Mouse (Mus musculus) limb, embryonic 13.5 days (tissue): ENCODE measurements around the gene Tekt4. TPM values are rescaled to one million over a fixed set of nuclear protein-coding genes. Genes with fewer than 3 reads are reported as not detected.

ENCODE experiments used
- ATAC-seq: fragments of 200-750 bp; cut with Nextera tagmentation; 2 replicates; pipeline ENCODE4 v1.8.0; 2017; ENCODE audit warnings: low read depth, moderate number of reproducible peaks, moderate TSS enrichment; ENCODE audit not compliant: low FRiP score
- H3K27ac ChIP-seq: fragments of 300-500 bp; sonication (generic); 2 replicates; pipeline ENCODE4 v1.5.1; 2015; ENCODE audit warnings: inconsistent platforms, mild to moderate bottlenecking, moderate library complexity
- H3K27me3 ChIP-seq: fragments of 300-500 bp; sonication (generic); 2 replicates; pipeline ENCODE4 v1.6.1; 2015; ENCODE audit warnings: mild to moderate bottlenecking, inconsistent platforms
- H3K36me3 ChIP-seq: fragments of 300-500 bp; sonication (generic); 2 replicates; pipeline ENCODE4 v1.6.1; 2015; ENCODE audit warnings: inconsistent platforms, mild to moderate bottlenecking, moderate library complexity
- H3K4me1 ChIP-seq: fragments of 300-500 bp; sonication (generic); 2 replicates; pipeline ENCODE4 v1.6.1; 2015; ENCODE audit warnings: inconsistent platforms
- H3K4me2 ChIP-seq: fragments of 300-500 bp; sonication (generic); replicated peaks from 2 replicates; pipeline ENCODE4 v1.6.1; 2015; ENCODE audit warnings: inconsistent platforms, mild to moderate bottlenecking, moderate library complexity
- H3K4me3 ChIP-seq: fragments of 300-500 bp; sonication (generic); 2 replicates; pipeline ENCODE4 v1.5.1; 2015; ENCODE audit warnings: moderate library complexity, mild to moderate bottlenecking, inconsistent platforms
- H3K9ac ChIP-seq: fragments of 300-500 bp; sonication (generic); 2 replicates; pipeline ENCODE4 v1.6.1; 2015; ENCODE audit warnings: mild to moderate bottlenecking, inconsistent platforms
- H3K9me3 ChIP-seq: fragments of 300-500 bp; sonication (generic); 2 replicates; pipeline ENCODE4 v1.6.1; 2016; ENCODE audit warnings: inconsistent platforms
- WGBS: fragments of 180-500 bp; shearing (Covaris S2); methylation state at CpG from one replicate; pipeline ENCODE4 v1.1.7; 2015; 5-methylcytosine and 5-hydroxymethylcytosine counted together
- polyA plus RNA-seq: library from polyadenylated mRNA; unstranded; fragments of >200 nt; fragmentation: Nextera tagmentation; extraction: Ambion mirVana; gene quantifications from 2 replicates; pipeline ENCODE4 v1.2.1, GENCODE M21; 2015

The Tekt4 gene
- polyA plus RNA-seq, 1 experiment from 2014 or later, result not detected

DNA sequence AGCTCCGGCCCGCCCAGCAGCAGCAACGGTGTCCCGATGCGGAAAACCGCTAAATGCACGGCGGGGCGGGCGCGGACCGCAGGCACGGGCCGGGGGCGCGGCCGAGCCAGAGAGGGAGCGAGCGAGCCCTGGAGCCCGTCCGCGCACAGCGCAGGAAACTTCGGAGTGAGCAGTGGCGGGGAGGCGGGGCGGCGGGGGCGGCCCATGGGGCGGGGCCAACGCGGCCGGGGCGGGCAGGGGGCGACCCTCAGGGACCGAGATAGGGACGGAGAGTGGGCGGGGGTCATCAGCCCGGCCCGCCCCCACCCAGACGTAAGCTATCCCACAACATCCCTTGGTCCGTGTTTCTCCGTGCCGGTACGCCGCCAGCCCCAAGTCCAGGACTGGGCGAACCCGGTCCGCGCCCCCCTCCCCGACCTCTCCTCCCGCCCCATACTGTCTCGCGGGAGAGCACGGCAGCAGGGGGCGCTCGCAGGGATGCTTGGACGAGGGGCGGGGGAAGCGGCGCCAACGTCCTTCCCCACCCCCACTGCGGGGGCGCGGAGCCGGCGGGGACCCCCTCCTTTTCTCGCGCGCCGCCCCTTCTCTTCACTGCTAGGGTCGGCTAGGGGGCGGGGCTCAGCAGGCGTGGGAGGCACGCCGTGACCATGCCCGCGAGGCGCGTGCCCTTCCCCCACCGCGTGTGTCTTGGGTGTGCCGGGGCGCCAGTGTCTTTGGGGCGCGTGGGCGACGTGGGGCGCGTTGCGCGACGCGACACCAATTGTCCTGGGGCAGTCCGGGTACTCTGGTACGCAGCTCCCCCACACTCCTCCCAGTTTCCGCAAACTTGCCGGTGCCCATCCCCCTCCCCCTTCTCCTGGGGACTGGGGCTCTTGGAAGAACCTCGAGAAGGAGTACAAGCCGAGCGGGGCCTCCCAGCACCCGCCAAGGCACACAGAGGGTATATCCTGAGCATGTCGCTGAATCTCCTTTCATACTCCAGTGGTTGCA is 20.5 kb upstream of the Tekt4 start, which contains the start of gene Cacna1h:
Gene Cacna1h, minus strand, starts transcription at position 167 of the 990 bp plus-strand sequence.
- Histone ChIP-seq H3K9me3 (no peaks in the 10 kb centered on the region), H3K4me3 (peak within 1 kb of the TSS; percentile 88), H3K27ac (peak within 1 kb of the TSS; percentile 96), H3K27me3 (peaks cover 17% of the 10 kb centered on the region), H3K4me2 (peak within 1 kb of the TSS; percentile 97), H3K36me3 (peaks cover 7% of the 10 kb centered on the region), H3K4me1 (peaks cover 61% of the 10 kb centered on the region), H3K9ac (peak within 1 kb of the TSS; percentile 91)
- under 1% methylated on average over 76 of the region's 103 CpGs for WGBS
- peak; percentile 92 for ATAC-seq

- Histone ChIP-seq H3K4me1 (peaks cover 20% of the 10 kb centered on the region), H3K9ac (no peak overlapping the region), H3K9me3 (no peaks in the 10 kb centered on the region), H3K27ac (no peak overlapping the region), H3K36me3 (no peaks in the 10 kb centered on the region), H3K4me2 (no peak overlapping the region), H3K4me3 (no peak overlapping the region), H3K27me3 (no peaks in the 10 kb centered on the region)
- WGBS, result 77% methylated on average over 6 of the region's 6 CpGs
- no peak for ATAC-seq
These were observed 13.0 kb upstream of the Tekt4 start for GRCm38 (mm10) chr17:25441417-25441816.

GRCm38 (mm10) chr17:25442889-25443288 is 11.5 kb upstream of the Tekt4 start:
- H3K27me3 ChIP-seq, result no peaks in the 10 kb centered on the region
- 58% methylated on average over 3 of the region's 3 CpGs for WGBS
- H3K9me3 ChIP-seq, result no peaks in the 10 kb centered on the region
- no peak for ATAC-seq
- peaks cover 20% of the 10 kb centered on the region for H3K4me1 ChIP-seq
- H3K36me3 ChIP-seq, result no peaks in the 10 kb centered on the region
- H3K27ac ChIP-seq, result no peak overlapping the region
- H3K4me3 ChIP-seq, result no peak overlapping the region
- no peak overlapping the region for H3K4me2 ChIP-seq
- H3K9ac ChIP-seq, result no peak overlapping the region

GRCm38 (mm10) chr17:25445074-25445473 is 9.3 kb upstream of the Tekt4 start:
- 56% methylated on average over 4 of the region's 4 CpGs for WGBS
- no peak for ATAC-seq
- Histone ChIP-seq H3K4me1 (peaks cover 26% of the 10 kb centered on the region), H3K36me3 (no peaks in the 10 kb centered on the region), H3K27me3 (no peaks in the 10 kb centered on the region), H3K9me3 (no peaks in the 10 kb centered on the region), H3K4me3 (no peak overlapping the region), H3K9ac (no peak overlapping the region), H3K4me2 (no peak overlapping the region), H3K27ac (no peak overlapping the region)

GRCm38 (mm10) chr17:25445841-25446240 is 8.6 kb upstream of the Tekt4 start:
- H3K9ac ChIP-seq, result no peak overlapping the region
- peaks cover 22% of the 10 kb centered on the region for H3K4me1 ChIP-seq
- ATAC-seq, result no peak
- H3K36me3 ChIP-seq, result no peaks in the 10 kb centered on the region
- 78% methylated on average over 3 of the region's 3 CpGs for WGBS
- H3K4me2 ChIP-seq, result no peak overlapping the region
- no peaks in the 10 kb centered on the region for H3K9me3 ChIP-seq
- no peak overlapping the region for H3K4me3 ChIP-seq
- H3K27me3 ChIP-seq, result no peaks in the 10 kb centered on the region
- no peak overlapping the region for H3K27ac ChIP-seq

- Histone ChIP-seq H3K4me1 (peaks cover 20% of the 10 kb centered on the region), H3K27ac (no peak overlapping the region), H3K9me3 (no peaks in the 10 kb centered on the region), H3K4me3 (no peak overlapping the region), H3K9ac (no peak overlapping the region), H3K36me3 (no peaks in the 10 kb centered on the region), H3K27me3 (no peaks in the 10 kb centered on the region), H3K4me2 (no peak overlapping the region)
- no peak for ATAC-seq
- WGBS, result 71% methylated on average over 12 of the region's 12 CpGs
These were observed 6.5 kb upstream of the Tekt4 start for GRCm38 (mm10) chr17:25447865-25448264.

- Histone ChIP-seq H3K9ac (no peak overlapping the region), H3K4me2 (no peak overlapping the region), H3K27me3 (no peaks in the 10 kb centered on the region), H3K4me1 (peaks cover 10% of the 10 kb centered on the region; the same call in 1 of the 2 replicates), H3K36me3 (no peaks in the 10 kb centered on the region), H3K27ac (no peak overlapping the region), H3K4me3 (no peak overlapping the region), H3K9me3 (no peaks in the 10 kb centered on the region)
- no peak for ATAC-seq
- WGBS, result 61% methylated on average over 4 of the region's 4 CpGs
These were observed 4.1 kb upstream of the Tekt4 start for GRCm38 (mm10) chr17:25450329-25450728.

GRCm38 (mm10) chr17:25452246-25452965 is 2.0 kb upstream of the Tekt4 start:
- H3K27me3 ChIP-seq, result 0 out of 2 replicates have a peak, but pooled peaks cover 3% of the 10 kb centered on the region
- H3K27ac ChIP-seq, result no peak overlapping the region
- no peaks in the 10 kb centered on the region for H3K9me3 ChIP-seq
- no peak overlapping the region for H3K4me3 ChIP-seq
- peaks cover 9% of the 10 kb centered on the region; the same call in 1 of the 2 replicates for H3K4me1 ChIP-seq
- no peak overlapping the region for H3K9ac ChIP-seq
- no peak overlapping the region for H3K4me2 ChIP-seq
- no peak for ATAC-seq
- no peaks in the 10 kb centered on the region for H3K36me3 ChIP-seq
- 74% methylated on average over 5 of the region's 5 CpGs for WGBS

DNA sequence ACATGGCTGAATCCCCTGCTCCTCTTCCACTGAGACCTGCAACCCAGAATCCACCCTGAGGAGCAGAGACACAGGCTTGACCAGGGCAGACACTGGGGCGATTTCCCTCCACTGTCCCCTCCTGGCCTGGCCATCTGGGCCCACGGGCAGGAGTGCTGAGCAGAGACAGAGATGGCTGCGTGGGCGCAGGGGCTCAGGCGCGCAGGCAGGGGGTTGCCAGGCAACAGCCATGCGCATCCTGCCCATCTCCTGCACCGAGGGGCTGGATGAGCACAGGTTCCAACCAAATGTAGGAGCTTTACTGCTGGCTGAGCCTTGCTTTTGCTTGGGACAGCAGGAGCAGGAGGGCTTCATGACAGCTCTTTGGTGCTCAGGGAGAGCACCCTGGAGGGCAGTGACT is 2.1 kb downstream of the Tekt4 start:
- ATAC-seq, result no peak
- H3K36me3 ChIP-seq, result no peaks in the 10 kb centered on the region
- WGBS, result 57% methylated on average over 8 of the region's 8 CpGs
- H3K4me3 ChIP-seq, result no peak overlapping the region
- no peak overlapping the region for H3K27ac ChIP-seq
- H3K4me1 ChIP-seq, result no peaks in the 10 kb centered on the region
- no peaks in the 10 kb centered on the region for H3K9me3 ChIP-seq
- 0 out of 2 replicates have a peak, but pooled peaks cover 3% of the 10 kb centered on the region for H3K27me3 ChIP-seq
- H3K4me2 ChIP-seq, result no peak overlapping the region
- no peak overlapping the region for H3K9ac ChIP-seq

DNA sequence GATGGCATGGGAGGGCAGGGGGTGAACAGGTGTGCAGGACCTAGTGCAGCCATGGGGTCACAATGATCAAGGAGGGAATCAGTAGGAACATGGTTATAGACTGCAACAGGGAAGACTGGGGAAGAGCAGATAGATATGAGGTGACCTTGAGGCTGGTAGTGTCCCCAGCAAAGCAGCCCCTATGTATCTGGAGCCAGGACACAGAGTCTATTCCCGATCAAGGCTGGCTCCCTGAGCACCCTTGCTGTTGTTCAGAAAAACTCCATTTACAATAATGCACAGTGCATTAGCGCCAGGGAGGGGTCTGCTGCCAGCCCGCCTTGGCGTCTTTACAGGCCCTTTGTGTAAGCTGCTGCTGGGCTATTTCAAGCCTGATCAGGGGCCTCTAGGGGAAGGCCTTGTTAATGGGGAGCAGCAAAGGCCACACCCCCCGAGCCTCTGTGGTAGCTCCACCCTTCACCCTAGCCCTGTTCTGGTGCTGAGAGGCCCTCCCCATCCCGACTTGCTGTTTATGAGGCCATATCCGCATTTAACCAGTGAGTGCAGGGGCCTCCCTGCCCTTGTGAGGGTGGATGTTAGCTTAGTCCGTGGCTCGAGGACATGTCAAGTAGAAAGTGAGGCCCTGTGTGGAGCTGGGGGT is 7.9 kb downstream of the Tekt4 start:
- H3K4me3 ChIP-seq, result no peak overlapping the region
- H3K27me3 ChIP-seq, result no peaks in the 10 kb centered on the region
- WGBS, result 6% methylated on average over 9 of the region's 9 CpGs
- no peaks in the 10 kb centered on the region for H3K36me3 ChIP-seq
- peaks cover 21% of the 10 kb centered on the region for H3K4me1 ChIP-seq
- peak overlapping the region; percentile 36 for H3K4me2 ChIP-seq
- no peaks in the 10 kb centered on the region for H3K9me3 ChIP-seq
- peak overlapping the region; percentile 72 for H3K27ac ChIP-seq
- ATAC-seq, result peak; percentile 67
- H3K9ac ChIP-seq, result peak overlapping the region; percentile 26; the same call in 1 of the 2 replicates

GRCm38 (mm10) chr17:25463326-25463945 is 9.0 kb downstream of the Tekt4 start:
- H3K4me1 ChIP-seq, result peaks cover 21% of the 10 kb centered on the region
- H3K27ac ChIP-seq, result no peak overlapping the region
- no peaks in the 10 kb centered on the region for H3K9me3 ChIP-seq
- no peaks in the 10 kb centered on the region for H3K27me3 ChIP-seq
- no peak for ATAC-seq
- H3K4me3 ChIP-seq, result no peak overlapping the region
- H3K9ac ChIP-seq, result no peak overlapping the region
- H3K36me3 ChIP-seq, result no peaks in the 10 kb centered on the region
- no peak overlapping the region for H3K4me2 ChIP-seq
- WGBS, result 60% methylated on average over 4 of the region's 4 CpGs
